In the genomic region with DNA sequence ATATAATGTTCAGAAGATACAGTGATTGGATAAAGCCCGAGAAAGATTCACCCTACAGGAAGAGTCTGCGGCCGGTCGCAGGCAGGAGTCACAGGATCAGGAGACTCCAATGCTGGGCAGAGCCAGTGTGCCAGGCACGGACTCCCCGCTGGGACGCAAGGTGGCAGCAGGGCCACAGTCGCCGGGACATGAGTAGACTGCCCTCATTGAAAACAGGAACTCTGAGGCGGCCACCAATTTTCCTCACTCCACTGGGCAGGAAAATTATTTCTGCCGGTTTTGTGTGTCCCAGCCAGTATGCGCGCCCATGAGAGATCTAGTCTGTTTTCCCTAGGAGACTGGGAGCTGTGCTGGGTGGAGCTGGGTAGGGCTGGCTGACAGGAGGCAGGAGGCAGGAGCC, we compare ENCODE assay signal across 14 mouse cellular contexts. TPM values are rescaled to one million over a fixed set of nuclear protein-coding genes. Genes with fewer than 3 reads are reported as not detected.
DNase-seq lines count a peak whose midpoint lies in the region; ATAC-seq and TF ChIP-seq lines count a peak whose summit lies in the region.
"Had no signal": no experiment of that assay in that cellular context is flagged by ENCODE, and none has a peak within 500 bp of the region (broad histone marks: within the 10 kb centered on the region; RNA-seq: fewer than 3 reads in every experiment).

No protein-coding gene starts in this region.

- peak; percentile 53; the same call in 1 of the 2 replicates for TF ChIP-seq CTCF in bone marrow, adult 2 months (IDR thresholded peaks at IDR 0.05; ENCODE audit: control insufficient read depth, insufficient read depth, low read length)

- peak overlapping the region; percentile 39 for H3K4me3 ChIP-seq in bone marrow, adult 2 months (replicated peaks; ENCODE audit: control insufficient read depth, low read depth, low read length)
- H3K4me3 ChIP-seq in hindbrain, embryonic 11.5 days (ENCODE audit: low read depth, low read length): no peak overlapping the region
- H3K4me3 ChIP-seq: forebrain, embryonic 10.5 days; limb, embryonic 12.5 days had no signal

- no peak overlapping the region for H3K9ac ChIP-seq in hindbrain, embryonic 11.5 days (ENCODE audit: low read depth, low read length)
- H3K9ac ChIP-seq: limb, embryonic 12.5 days had no signal

- WGBS in bone marrow, adult 2 months: 31% methylated on average over 13 of the region's 13 CpGs
- 87% methylated on average over 13 of the region's 13 CpGs for WGBS in hindbrain, embryonic 11.5 days

- intact Hi-C loops in left cerebral cortex, postnatal 4 days (cut with DNase I): no loop called here
- intact Hi-C loops in heart, postnatal 10 days (cut with DNase I): no loop called here

- H3K4me2 ChIP-seq in hindbrain, embryonic 11.5 days (replicated peaks; ENCODE audit: low read depth, low read length): no peak overlapping the region
- H3K4me2 ChIP-seq: limb, embryonic 12.5 days had no signal

- peak overlapping the region; percentile 86 for H3K27ac ChIP-seq in bone marrow, adult 2 months (ENCODE audit: control insufficient read depth, insufficient read depth, low read depth, low read length, poor library complexity)
- H3K27ac ChIP-seq in hindbrain, embryonic 11.5 days (ENCODE audit: low read depth, low read length): no peak overlapping the region
- H3K27ac ChIP-seq: forebrain, embryonic 10.5 days; limb, embryonic 12.5 days had no signal

- no peaks in the 10 kb centered on the region for H3K36me3 ChIP-seq in hindbrain, embryonic 11.5 days (ENCODE audit: control insufficient read depth, insufficient read depth, low read length)
- H3K36me3 ChIP-seq: forebrain, embryonic 10.5 days; limb, embryonic 12.5 days had no signal

- H3K9me3 ChIP-seq in hindbrain, embryonic 11.5 days (ENCODE audit: control insufficient read depth, low read length): no peaks in the 10 kb centered on the region
- H3K9me3 ChIP-seq: forebrain, embryonic 10.5 days; limb, embryonic 12.5 days had no signal

- H3K27me3 ChIP-seq in hindbrain, embryonic 11.5 days (ENCODE audit: control insufficient read depth, insufficient read depth, low read length): no peaks in the 10 kb centered on the region

- TF ChIP-seq POLR2A in bone marrow, adult 2 months (IDR thresholded peaks at IDR 0.05; ENCODE audit: borderline replicate concordance, control insufficient read depth, low read depth, low read length): no peak

- peak; percentile 60 for ATAC-seq in megakaryocyte progenitor cell, adult 5-6 weeks (replicated peaks; ENCODE audit: poor library complexity)
- ATAC-seq in hindbrain, embryonic 11.5 days (ENCODE audit: low FRiP score): no peak

- H3K4me1 ChIP-seq in bone marrow, adult 2 months (ENCODE audit: control insufficient read depth, insufficient read depth, low read length): peaks cover 1% of the 10 kb centered on the region
- H3K4me1 ChIP-seq in hindbrain, embryonic 11.5 days (replicated peaks; ENCODE audit: control insufficient read depth, insufficient read depth, low read length): peaks cover 4% of the 10 kb centered on the region; the same call in 1 of the 2 replicates

- peak; percentile 79 for DNase-seq in left cerebral cortex, postnatal 4 days
- DNase-seq in left cerebral cortex, adult 9 months (ENCODE audit: low spot score in 2 of 2): no peak
- peak; percentile 79 to 87 for DNase-seq in cerebellum, postnatal 25 days
- no peak for DNase-seq in heart, postnatal 10 days
- no peak for DNase-seq in layer of hippocampus, adult 9-11 months
- no peak for DNase-seq in hindbrain, embryonic 11.5 days (ENCODE audit: low spot score)
- DNase-seq: adrenal gland, postnatal 25 days; gastrocnemius, postnatal 36 days; thymus, postnatal 4 days had no signal

RNA-seq across cellular contexts. Expression of a gene that starts 3.2 kb away (rescaled TPM):
- 100 to 1,000 TPM; 130 to 138 TPM for total RNA-seq in left cerebral cortex, postnatal 4 days (2021)
- 1.3 TPM in 1 of 2 replicates, not detected in the other for polyA plus RNA-seq in bone marrow, adult 2 months (2011; ENCODE audit: insufficient read depth, insufficient read length, low replicate concordance, missing spikeins)
- 0.12 and 0.39 TPM in 2 replicates for total RNA-seq in megakaryocyte progenitor cell, adult 5-6 weeks (2015)
- total RNA-seq in megakaryocyte progenitor cell, adult 5-6 weeks (2017): 0.03 and 0.29 TPM in 2 replicates
- total RNA-seq in heart, postnatal 10 days (2021): 1 to 10 TPM; 1.4 to 1.6 TPM
- 13.0 and 16.1 TPM in 2 replicates for polyA plus RNA-seq in hindbrain, embryonic 11.5 days (2014; fragmentation: Nextera tagmentation; extraction: Ambion mirVana)
- total RNA-seq: monocyte, adult 5-6 weeks had no signal

Comparison
In these comparisons a context has a peak if more than half of its experiments do, and no peak if none do; other contexts are left out.
1. DNase-seq: peak in left cerebral cortex, postnatal 4 days (single experiment) and cerebellum, postnatal 25 days (2 of 2); none in left cerebral cortex, adult 9 months (0 of 2), heart, postnatal 10 days (0 of 2), layer of hippocampus, adult 9-11 months (single experiment) and hindbrain, embryonic 11.5 days (single experiment).
2. RNA of a gene that starts 3.2 kb away (total RNA-seq): 130 to 138 TPM in left cerebral cortex, postnatal 4 days; 1.4 to 1.6 TPM in heart, postnatal 10 days and 0.03 to 0.39 TPM in megakaryocyte progenitor cell, adult 5-6 weeks; every median in the first group is over 10 times any median in the second.